Mouse (Mus musculus): ENCODE results near the gene Tmem44.

DNA sequence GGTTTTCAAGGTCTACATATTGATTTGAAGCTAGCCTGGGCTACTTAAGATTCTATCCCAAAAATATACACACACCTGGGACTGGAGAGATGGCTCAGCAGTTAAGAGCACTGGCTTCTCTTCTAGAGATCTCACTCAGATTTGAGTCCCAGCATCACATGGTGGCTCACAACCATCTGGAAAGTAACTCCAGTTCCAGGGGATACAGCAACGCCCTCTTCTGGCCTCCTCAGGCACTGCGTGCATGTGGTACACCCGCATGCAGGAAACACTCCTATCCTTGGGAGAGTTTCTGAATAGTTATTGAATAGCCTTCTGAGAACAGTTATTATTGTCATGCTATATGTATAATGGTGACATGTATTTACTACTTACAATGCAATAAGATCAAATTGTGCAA lies 29.5 kb downstream of the Tmem44 start:
- TF ChIP-seq TAL1 (IDR thresholded peaks at IDR 0.05; ENCODE audit: low read length) (no peak), GATA1 (IDR thresholded peaks at IDR 0.05; ENCODE audit: low read length) (no peak)
